Mouse (Mus musculus) stomach, embryonic 16.5 days (tissue): ENCODE results near the gene Cfd. TPM values are rescaled to one million over a fixed set of nuclear protein-coding genes. Genes with fewer than 3 reads are reported as not detected.

Source experiments
- ATAC-seq: fragments of 200-750 bp; cut with Nextera tagmentation; 2 replicates; pipeline ENCODE4 v1.8.0; 2017; ENCODE audit warnings: moderate number of reproducible peaks, moderate TSS enrichment; ENCODE audit not compliant: insufficient read depth, low FRiP score
- H3K27ac ChIP-seq: fragments of 300-500 bp; sonication (generic); 2 replicates; pipeline ENCODE4 v1.5.1; 2014; ENCODE audit warnings: low read length
- H3K27me3 ChIP-seq: fragments of 300-500 bp; sonication (generic); 2 replicates; pipeline ENCODE4 v1.6.1; 2014; ENCODE audit warnings: low read length, control low read depth, mixed read lengths; ENCODE audit not compliant: control insufficient read depth, insufficient read depth
- H3K36me3 ChIP-seq: fragments of 300-500 bp; sonication (generic); 2 replicates; pipeline ENCODE4 v1.6.1; 2014; ENCODE audit warnings: low read length; ENCODE audit not compliant: control insufficient read depth, insufficient read depth
- H3K4me1 ChIP-seq: fragments of 300-500 bp; sonication (generic); 2 replicates; pipeline ENCODE4 v1.6.1; 2014; ENCODE audit warnings: low read length, control low read depth, mixed read lengths; ENCODE audit not compliant: control insufficient read depth, insufficient read depth
- H3K4me2 ChIP-seq: fragments of 300-500 bp; sonication (generic); 2 replicates; pipeline ENCODE4 v1.6.1; 2014; ENCODE audit warnings: low read depth, low read length, mixed read lengths
- H3K4me3 ChIP-seq: fragments of 300-500 bp; sonication (generic); replicated peaks from 2 replicates; pipeline ENCODE4 v1.5.1; 2014; ENCODE audit warnings: mild to moderate bottlenecking, low read length
- H3K9ac ChIP-seq: fragments of 300-500 bp; sonication (generic); 2 replicates; pipeline ENCODE4 v1.6.1; 2014; ENCODE audit warnings: low read length
- H3K9me3 ChIP-seq: fragments of 300-500 bp; sonication (generic); replicated peaks from 2 replicates; pipeline ENCODE4 v1.6.1; 2016; ENCODE audit warnings: low read length, control low read depth; ENCODE audit not compliant: control insufficient read depth
- WGBS: fragments of 180-500 bp; shearing (Covaris S2); extraction: QIAGEN DNeasy Blood & Tissue Kit; methylation state at CpG from one replicate; pipeline ENCODE4 v1.1.7; 2014; 5-methylcytosine and 5-hydroxymethylcytosine counted together
- polyA plus RNA-seq: library from polyadenylated mRNA; unstranded; fragments of >200 nt; fragmentation: Nextera tagmentation; extraction: Ambion mirVana; gene quantifications from 2 replicates; pipeline ENCODE4 v1.2.1, GENCODE M21; 2015

Cfd gene
- polyA plus RNA-seq, 1 experiment from 2014 or later, result not detected

DNA sequence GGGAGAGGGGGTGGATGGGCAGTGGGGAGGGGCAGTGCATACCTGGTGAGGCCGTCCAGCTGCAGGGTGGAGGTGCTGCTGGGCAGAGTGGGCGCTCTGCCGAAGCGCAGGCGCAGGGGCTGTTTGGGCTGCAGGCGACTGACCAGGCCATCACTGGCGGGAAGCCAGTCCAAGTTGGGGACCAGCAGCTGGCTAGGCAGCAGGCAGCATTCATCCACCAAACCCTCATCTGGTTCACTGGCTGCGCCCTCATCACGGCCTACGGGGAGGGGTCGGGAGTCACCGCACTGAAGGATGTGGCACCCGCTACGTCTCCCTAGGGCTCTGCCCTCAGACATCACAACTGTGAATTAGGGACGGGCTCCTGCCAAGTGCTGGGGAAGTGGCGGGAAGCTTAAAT, 5.7 kb downstream of the Cfd start:
- H3K27ac ChIP-seq, result no peak overlapping the region
- no peak for ATAC-seq
- no peaks in the 10 kb centered on the region for H3K4me1 ChIP-seq
- peaks cover 7% of the 10 kb centered on the region; the same call in 1 of the 2 replicates for H3K36me3 ChIP-seq
- H3K9me3 ChIP-seq, result no peaks in the 10 kb centered on the region
- H3K4me2 ChIP-seq, result no peak overlapping the region
- no peak overlapping the region for H3K4me3 ChIP-seq
- no peak overlapping the region for H3K9ac ChIP-seq
- H3K27me3 ChIP-seq, result no peaks in the 10 kb centered on the region
- 89% methylated on average over 16 of the region's 16 CpGs for WGBS

DNA sequence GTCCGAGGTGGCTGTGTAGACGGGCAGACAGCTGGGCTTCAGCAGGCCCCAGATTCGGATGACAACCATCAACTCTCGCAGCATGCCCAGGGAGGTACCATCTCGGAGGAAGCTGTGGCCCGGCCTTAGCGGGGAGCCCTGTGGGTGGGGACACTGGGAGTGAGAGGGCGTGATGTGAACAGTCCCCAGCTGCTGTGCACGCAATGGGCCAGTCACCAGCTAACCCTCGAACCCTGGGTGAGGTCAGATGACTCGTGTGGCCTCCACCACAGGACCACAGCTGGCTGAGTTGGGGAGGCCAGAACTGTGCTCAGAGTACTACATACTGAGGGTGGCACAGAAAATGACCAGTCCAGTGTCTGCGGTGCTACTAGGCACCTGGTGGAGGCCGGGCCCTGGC, 6.2 kb downstream of the Cfd start:
- no peaks in the 10 kb centered on the region for H3K27me3 ChIP-seq

DNA sequence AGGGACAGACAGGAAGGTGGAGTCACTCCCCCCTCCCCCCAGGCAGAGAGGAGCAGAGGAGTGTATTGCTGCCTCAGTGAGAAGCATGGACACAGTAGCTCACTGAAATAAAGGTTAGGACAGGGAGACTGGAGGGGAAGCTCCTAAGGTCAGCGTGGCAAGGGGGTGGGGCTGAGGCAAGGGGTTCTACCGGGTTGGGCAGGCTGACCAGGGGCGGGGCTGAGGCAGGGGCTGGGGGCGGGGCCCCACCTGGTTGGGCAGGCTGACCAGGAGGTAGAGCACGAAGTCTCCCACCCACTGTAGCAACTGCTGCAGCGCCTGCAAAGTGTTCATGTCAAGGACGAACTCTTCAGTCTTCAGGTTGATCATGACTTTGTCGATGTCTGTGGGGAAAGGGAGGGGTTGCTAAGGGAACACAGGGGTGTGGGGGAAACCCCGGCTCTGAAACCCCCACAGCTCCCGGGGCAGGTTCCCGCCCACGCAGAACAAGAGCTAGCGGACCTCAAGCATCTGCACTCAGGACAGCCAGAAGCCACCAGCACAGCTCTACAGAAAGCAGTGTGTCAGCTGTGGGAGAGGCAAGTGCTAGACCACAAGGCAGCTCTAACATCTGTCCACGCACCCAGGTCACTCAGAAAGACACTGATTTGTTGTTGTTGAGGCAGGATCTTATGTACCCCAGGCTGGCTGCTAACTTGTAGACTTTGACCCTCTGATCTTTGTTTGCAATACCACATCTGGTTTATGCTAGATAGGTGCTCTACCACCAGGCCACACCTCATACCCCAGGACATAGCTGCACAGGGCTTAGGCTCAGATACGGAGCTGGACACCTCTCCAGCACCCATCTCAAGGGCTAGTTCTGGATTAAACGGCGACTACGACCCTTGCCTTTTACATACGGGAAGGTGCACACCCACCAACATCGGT, 6.9 kb downstream of the Cfd start:
- Histone ChIP-seq H3K27me3 (no peaks in the 10 kb centered on the region), H3K9ac (no peak overlapping the region; the same call in 1 of the 2 replicates), H3K4me1 (no peaks in the 10 kb centered on the region), H3K9me3 (no peaks in the 10 kb centered on the region), H3K36me3 (peaks cover 10% of the 10 kb centered on the region), H3K4me2 (no peak overlapping the region), H3K4me3 (no peak overlapping the region), H3K27ac (no peak overlapping the region)
- ATAC-seq, result 0 out of 2 replicates have a peak, but pooled peaks have one; percentile 12
- 45% methylated on average over 20 of the region's 20 CpGs for WGBS

More for the DNA sequence above, 6.2 kb downstream of the Cfd start:
- no peak overlapping the region for H3K27ac ChIP-seq
- no peaks in the 10 kb centered on the region for H3K4me1 ChIP-seq
- no peak overlapping the region for H3K9ac ChIP-seq
- no peak overlapping the region for H3K4me3 ChIP-seq
- no peaks in the 10 kb centered on the region for H3K9me3 ChIP-seq
- 86% methylated on average over 13 of the region's 13 CpGs for WGBS
- no peak for ATAC-seq
- no peak overlapping the region for H3K4me2 ChIP-seq
- peaks cover 7% of the 10 kb centered on the region for H3K36me3 ChIP-seq

DNA sequence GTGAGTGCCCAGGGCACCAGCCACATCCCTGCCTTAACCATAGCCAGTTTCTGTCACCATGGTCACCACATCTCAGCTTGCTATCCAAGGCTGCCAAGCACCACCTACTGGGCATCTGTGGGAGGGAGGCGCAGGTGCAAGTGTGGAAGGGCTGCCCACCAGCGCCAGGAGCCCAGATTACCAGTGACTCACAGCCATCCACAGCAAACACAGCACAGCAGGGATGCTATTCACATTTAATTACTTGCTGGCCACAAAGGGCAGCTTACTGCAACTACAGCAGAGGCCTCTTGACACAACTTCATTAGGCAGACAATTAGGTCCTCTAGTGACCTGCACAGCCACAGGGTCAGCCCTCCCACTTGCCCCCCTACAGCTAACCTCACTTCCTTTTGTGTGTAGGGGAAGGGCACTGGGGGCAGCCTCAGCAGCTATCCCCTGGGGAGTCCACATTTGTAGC, 10.3 kb downstream of the Cfd start:
- Histone ChIP-seq H3K36me3 (peaks cover 24% of the 10 kb centered on the region), H3K27ac (no peak overlapping the region), H3K9ac (no peak overlapping the region), H3K9me3 (no peaks in the 10 kb centered on the region), H3K4me1 (no peaks in the 10 kb centered on the region), H3K4me2 (no peak overlapping the region), H3K4me3 (no peak overlapping the region), H3K27me3 (no peaks in the 10 kb centered on the region)
- 72% methylated on average over 2 of the region's 2 CpGs for WGBS
- ATAC-seq, result no peak

DNA sequence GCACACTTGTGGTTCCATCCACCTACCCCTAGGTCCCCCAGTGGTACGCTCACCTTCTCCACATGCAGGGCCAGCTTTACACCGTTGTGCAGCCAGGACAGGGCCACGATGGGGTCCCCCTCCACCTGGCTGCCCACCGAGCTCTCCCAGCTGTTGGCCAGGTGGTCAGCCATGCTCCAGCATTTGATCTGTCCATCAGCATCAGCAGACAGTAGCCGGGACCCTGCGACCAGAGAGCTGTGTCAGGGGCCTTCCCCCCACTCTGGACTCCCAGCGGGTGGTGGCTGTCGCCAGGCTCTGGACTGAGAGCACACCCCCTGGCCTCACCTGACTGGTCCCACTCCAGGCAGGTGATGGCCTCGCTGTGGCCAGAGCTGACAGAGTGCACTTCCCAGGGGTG, 16.1 kb downstream of the Cfd start:
- H3K4me1 ChIP-seq, result peaks cover 6% of the 10 kb centered on the region; the same call in 1 of the 2 replicates
- H3K9ac ChIP-seq, result no peak overlapping the region
- H3K27ac ChIP-seq, result no peak overlapping the region
- H3K27me3 ChIP-seq, result no peaks in the 10 kb centered on the region
- no peak for ATAC-seq
- 92% methylated on average over 9 of the region's 9 CpGs for WGBS
- no peak overlapping the region for H3K4me2 ChIP-seq
- no peaks in the 10 kb centered on the region for H3K9me3 ChIP-seq
- peaks cover 31% of the 10 kb centered on the region for H3K36me3 ChIP-seq
- H3K4me3 ChIP-seq, result no peak overlapping the region

DNA sequence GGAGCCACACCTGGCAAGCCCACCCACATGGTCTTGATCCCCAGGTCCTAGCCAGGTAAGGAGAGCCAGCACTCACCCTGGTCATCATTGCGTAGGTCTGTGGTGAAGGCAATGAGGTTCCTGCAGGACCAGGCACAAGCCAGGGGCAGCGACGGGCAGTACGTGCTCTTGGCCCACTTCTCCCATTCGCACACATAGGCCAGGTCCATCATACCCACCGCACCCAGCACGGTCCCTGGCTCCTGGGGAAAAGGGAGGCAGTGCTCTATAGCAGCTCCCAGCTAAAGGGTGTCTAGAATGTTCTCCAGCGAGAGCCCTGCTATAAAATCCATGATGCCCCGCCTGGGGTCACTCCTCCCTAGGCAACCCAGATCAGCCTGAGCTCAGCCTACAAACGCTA, 16.8 kb downstream of the Cfd start:
- Histone ChIP-seq H3K4me1 (peaks cover 6% of the 10 kb centered on the region; the same call in 1 of the 2 replicates), H3K4me3 (no peak overlapping the region), H3K36me3 (peaks cover 33% of the 10 kb centered on the region), H3K9me3 (no peaks in the 10 kb centered on the region), H3K9ac (no peak overlapping the region), H3K27ac (no peak overlapping the region), H3K4me2 (no peak overlapping the region), H3K27me3 (no peaks in the 10 kb centered on the region)
- no peak for ATAC-seq
- 91% methylated on average over 10 of the region's 10 CpGs for WGBS

DNA sequence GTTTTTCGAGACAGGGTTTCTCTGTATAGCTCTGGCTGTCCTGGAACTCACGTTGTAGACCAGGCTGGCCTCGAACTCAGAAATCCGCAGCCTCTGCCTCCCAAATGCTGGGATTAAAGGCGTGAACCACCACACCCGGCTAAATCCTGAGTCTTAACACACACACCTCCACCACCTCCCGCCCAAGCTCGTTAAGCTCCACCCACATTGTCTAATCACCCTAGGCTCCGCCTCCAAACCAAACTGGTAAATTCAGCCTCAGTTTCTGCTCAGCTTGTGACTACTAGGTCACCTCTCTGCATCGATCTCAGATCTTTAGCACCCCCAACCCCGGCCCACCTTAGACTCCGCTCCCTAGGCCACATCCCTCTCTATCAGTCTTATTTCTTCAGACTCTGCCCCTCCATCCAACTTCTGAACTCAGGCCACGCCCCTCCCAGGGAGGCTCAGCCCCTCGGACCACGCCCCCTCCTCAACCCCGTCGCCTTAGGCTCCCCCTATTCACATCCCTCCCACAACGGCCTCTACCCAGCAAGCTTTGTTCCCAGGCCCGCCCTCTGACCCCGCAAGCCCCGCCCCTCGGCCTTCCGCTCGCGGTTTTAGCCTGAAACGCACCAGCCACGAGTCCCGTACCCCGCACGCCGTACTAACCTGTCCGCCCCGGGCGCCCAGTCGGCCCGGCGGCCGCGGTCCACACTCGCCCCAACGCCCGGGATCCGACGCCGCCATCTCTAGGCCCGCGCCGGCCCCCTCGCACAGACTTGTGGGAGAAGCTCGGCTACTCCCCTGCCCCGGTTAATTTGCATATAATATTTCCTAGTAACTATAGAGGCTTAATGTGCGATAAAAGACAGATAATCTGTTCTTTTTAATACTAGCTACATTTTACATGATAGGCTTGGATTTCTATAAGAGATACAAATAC, 17.8 kb downstream of the Cfd start, which contains the start of gene Med16:
TSS of gene Med16 (minus strand) at position 757 of the 925 bp plus-strand sequence.
- peak within 1 kb of the TSS; percentile 93 for H3K27ac ChIP-seq
- peak; percentile 97 for ATAC-seq
- H3K4me1 ChIP-seq, result peaks cover 6% of the 10 kb centered on the region
- H3K36me3 ChIP-seq, result peaks cover 30% of the 10 kb centered on the region
- H3K4me3 ChIP-seq, result peak within 1 kb of the TSS; percentile 62
- H3K4me2 ChIP-seq, result peak within 1 kb of the TSS; percentile 53
- WGBS, result 1% methylated on average over 52 of the region's 52 CpGs
- peak within 1 kb of the TSS; percentile 84 for H3K9ac ChIP-seq
- H3K9me3 ChIP-seq, result no peaks in the 10 kb centered on the region
- no peaks in the 10 kb centered on the region for H3K27me3 ChIP-seq

DNA sequence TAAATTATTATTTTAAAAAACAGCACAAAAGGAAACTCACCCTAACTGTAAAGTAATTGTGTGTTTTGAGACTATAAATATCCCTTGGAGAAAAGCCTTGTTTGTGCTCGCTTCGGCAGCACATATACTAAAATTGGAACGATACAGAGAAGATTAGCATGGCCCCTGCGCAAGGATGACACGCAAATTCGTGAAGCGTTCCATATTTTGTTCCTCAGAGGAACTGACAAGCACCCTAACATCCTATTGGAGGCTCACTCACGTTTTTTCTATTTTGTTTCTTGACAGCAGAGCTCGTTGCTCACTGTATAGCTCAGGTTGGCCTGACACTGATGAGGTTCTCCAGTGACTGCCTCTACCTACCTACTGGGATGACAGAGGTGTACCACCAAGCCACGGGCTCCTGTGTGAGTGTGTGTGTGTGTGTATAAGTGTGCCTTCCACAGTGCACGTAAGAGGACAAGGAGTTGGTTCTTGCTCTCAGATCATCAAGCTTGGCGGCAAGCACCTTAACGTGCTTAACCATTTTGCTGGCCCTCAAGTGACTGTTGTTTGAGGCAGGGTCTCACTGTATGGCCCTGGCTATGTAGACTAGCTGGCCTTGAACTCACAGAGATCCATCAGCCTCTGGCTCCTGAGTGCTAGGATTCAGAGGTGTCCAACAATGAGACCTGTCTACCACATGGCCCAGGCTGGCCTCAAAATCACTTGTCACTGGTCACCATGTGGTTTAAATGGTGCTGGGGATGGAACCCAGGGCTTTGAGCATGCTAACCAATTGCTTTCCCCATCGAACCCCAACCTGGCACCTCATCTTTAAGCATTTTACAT, 18.7 kb downstream of the Cfd start:
- Histone ChIP-seq H3K4me2 (peak overlapping the region; percentile 39), H3K4me3 (peak overlapping the region; percentile 8), H3K27me3 (no peaks in the 10 kb centered on the region), H3K9ac (peak overlapping the region; percentile 34), H3K4me1 (peaks cover 11% of the 10 kb centered on the region), H3K9me3 (no peaks in the 10 kb centered on the region), H3K36me3 (peaks cover 26% of the 10 kb centered on the region), H3K27ac (peak overlapping the region; percentile 85)
- peak; percentile 51; the same call in 1 of the 2 replicates for ATAC-seq
- 19% methylated on average over 14 of the region's 14 CpGs for WGBS
